Mouse (Mus musculus) testis, adult 2 months (tissue): Measurements from ENCODE around the gene Bad. TPM values are rescaled to one million over a fixed set of nuclear protein-coding genes. Genes with fewer than 3 reads are reported as not detected.

Experiments used
- H3K27ac ChIP-seq: fragments of 200-500 bp; 2 replicates; pipeline ENCODE4 v1.5.1; 2012; ENCODE audit warnings: low read depth, low read length; ENCODE audit not compliant: control insufficient read depth, insufficient read depth
- H3K27me3 ChIP-seq: fragments of 200-500 bp; 2 replicates; pipeline ENCODE4 v1.6.1; 2012; ENCODE audit warnings: mild to moderate bottlenecking, low read length, moderate library complexity; ENCODE audit not compliant: control insufficient read depth, insufficient read depth
- H3K36me3 ChIP-seq: fragments of 200-500 bp; 2 replicates; pipeline ENCODE4 v1.6.1; 2012; ENCODE audit warnings: mild to moderate bottlenecking, low read length; ENCODE audit not compliant: control insufficient read depth, insufficient read depth
- H3K4me1 ChIP-seq: fragments of 200-500 bp; 2 replicates; pipeline ENCODE4 v1.6.1; 2012; ENCODE audit warnings: low read length; ENCODE audit not compliant: control insufficient read depth, insufficient read depth
- H3K4me3 ChIP-seq: fragments of 200-500 bp; 2 replicates; pipeline ENCODE4 v1.5.1; 2012; ENCODE audit warnings: low read depth, mild to moderate bottlenecking, low read length, moderate library complexity, mixed read lengths; ENCODE audit not compliant: control insufficient read depth
- CTCF ChIP-seq: fragments of 200-500 bp; IDR thresholded peaks from 2 replicates; pipeline ENCODE4 v1.5.1; 2012; ENCODE audit warnings: low read depth, mild to moderate bottlenecking, inconsistent platforms, low read length, moderate library complexity; ENCODE audit not compliant: control insufficient read depth, insufficient read depth, insufficient replicate concordance
- POLR2A ChIP-seq: fragments of 200-500 bp; IDR thresholded peaks from 2 replicates; pipeline ENCODE4 v1.6.1; 2012; ENCODE audit warnings: low read depth, mild to moderate bottlenecking, inconsistent platforms, low read length, moderate library complexity; ENCODE audit not compliant: control insufficient read depth
- polyA plus RNA-seq: library from polyadenylated mRNA; depleted of rRNA; stranded (reverse); fragments of >200 nt; gene quantifications from 2 replicates; pipeline ENCODE4 v1.2.3, GENCODE M21; 2012; rRNA removed

Bad gene
- polyA plus RNA-seq, 1 experiment, result 78.8 TPM

DNA sequence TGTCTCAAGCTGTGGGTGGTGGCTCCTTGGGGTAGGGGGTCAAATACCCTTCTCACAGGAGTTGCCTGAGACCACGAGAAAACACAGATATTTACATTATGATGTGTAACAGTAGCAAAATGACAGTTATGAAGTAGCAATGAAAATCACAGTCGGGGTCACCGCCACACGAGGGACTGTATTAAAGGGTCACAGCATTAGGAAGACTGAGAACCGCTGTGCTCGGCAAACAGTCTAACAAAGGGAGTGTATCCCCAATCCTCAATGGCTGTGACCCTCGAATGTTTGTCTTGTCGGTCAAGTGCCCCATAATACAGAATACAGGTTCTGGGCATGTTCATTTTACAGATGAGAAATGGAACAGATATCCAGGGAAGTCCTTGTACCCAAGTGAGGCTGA lies 52.3 kb downstream of the Bad start:
- H3K36me3 ChIP-seq, result peaks cover 1% of the 10 kb centered on the region; the same call in 1 of the 2 replicates
- H3K27me3 ChIP-seq, result no peaks in the 10 kb centered on the region
- TF ChIP-seq CTCF, result no peak
- no peak for TF ChIP-seq POLR2A
- peaks cover 23% of the 10 kb centered on the region for H3K4me1 ChIP-seq
- no peak overlapping the region for H3K4me3 ChIP-seq
- H3K27ac ChIP-seq, result no peak overlapping the region

DNA sequence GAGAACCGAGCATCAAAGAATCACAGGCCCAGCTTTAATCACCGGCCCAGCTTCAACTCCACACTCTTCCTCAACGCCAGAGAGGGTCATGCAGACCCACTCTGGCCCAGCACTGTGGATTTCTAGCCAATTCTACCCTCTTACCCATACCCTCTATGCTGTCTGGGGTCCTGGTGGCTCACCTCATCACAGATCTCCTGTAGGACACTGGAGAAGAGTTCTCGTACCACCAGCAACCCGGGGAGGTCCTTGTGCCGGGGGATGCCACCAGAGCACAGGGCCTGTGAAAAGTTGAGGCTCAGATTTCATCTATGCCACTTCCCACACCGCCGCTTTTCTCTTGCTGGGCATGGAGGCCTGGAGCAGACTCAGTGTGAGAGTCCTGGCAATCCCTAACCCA lies 52.8 kb downstream of the Bad start:
- no peak overlapping the region for H3K4me3 ChIP-seq
- peaks cover 23% of the 10 kb centered on the region for H3K4me1 ChIP-seq

DNA sequence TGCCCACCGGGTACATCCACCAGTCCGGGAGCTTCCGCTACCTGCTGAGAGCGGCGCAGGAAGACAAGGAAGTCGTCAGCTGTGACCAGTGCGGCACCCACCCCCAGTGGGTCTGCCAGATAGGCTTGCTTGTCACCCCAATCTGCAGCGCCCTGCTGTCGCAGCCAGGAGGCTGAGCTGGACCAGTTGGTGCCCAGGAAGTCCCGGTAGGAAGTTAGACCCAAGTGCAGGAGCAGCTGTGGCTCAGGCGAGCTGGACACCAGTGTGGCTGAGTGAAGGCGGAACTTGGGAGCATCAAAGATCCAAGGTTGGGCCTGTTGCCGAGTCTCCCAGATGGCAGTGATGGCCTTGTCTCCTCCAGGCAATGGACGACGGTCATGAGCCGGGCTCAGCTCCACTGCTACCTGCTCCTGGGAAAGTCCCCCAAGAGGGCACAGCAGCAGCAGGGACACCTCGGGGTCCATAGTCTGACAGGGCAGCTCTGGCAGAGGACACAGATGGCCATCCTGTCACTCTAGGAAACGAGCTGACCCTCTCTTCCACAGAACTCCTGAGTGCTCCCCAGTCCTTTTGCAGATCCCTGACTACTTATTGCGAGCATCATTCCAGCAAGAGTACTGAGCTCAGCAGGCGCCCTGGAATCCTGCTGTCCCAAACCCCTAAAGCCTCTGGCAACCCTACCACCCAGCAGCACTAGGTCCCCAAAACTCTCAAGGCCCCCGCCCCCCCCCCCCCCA lies 53.8 kb downstream of the Bad start:
- TF ChIP-seq POLR2A (no peak), CTCF (no peak)
- H3K4me3 ChIP-seq, result peak overlapping the region; percentile 42
- peaks cover 23% of the 10 kb centered on the region for H3K4me1 ChIP-seq
- peak overlapping the region; percentile 30; the same call in 1 of the 2 replicates for H3K27ac ChIP-seq
- no peaks in the 10 kb centered on the region for H3K27me3 ChIP-seq
- H3K36me3 ChIP-seq, result no peaks in the 10 kb centered on the region

More for the DNA sequence above, 52.8 kb downstream of the Bad start:
- Histone ChIP-seq H3K27ac (no peak overlapping the region), H3K36me3 (no peaks in the 10 kb centered on the region), H3K27me3 (no peaks in the 10 kb centered on the region)
- TF ChIP-seq POLR2A, result no peak
- TF ChIP-seq CTCF, result no peak

DNA sequence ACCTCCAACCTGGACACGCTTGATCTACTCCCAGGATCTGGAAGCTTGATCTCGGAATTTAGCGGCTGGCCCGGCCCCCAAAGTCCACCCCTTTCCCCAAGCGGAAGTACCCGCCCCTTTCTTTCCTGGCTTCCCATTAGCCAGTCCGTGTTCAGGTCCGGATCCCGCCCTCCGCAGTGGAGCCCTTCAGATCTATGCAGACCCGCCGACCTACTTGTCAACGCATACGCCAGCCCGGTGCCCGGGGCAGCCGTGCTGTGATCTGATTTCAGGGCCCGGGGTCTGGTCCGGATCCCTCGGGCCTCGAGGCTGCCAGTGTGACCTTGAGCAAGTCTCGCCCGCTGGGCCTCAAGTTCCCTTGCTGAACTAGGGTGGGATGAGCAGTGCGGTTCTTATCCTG lies 54.3 kb downstream of the Bad start, which contains the start of the genes Nudt22 and Trpt1:
Gene Nudt22, minus strand, starts transcription at position 112 of the 400 bp plus-strand sequence.
Gene Trpt1, plus strand, starts transcription at position 126 of the 400 bp plus-strand sequence.
- Histone ChIP-seq H3K4me3 (peak within 1 kb of the TSS; percentile 85), H3K27me3 (no peaks in the 10 kb centered on the region), H3K4me1 (peaks cover 23% of the 10 kb centered on the region), H3K36me3 (no peaks in the 10 kb centered on the region), H3K27ac (peak within 1 kb of the TSS; percentile 61; the same call in 1 of the 2 replicates)
- TF ChIP-seq CTCF, result no peak
- TF ChIP-seq POLR2A, result peak; percentile 51; the same call in 1 of the 2 replicates

DNA sequence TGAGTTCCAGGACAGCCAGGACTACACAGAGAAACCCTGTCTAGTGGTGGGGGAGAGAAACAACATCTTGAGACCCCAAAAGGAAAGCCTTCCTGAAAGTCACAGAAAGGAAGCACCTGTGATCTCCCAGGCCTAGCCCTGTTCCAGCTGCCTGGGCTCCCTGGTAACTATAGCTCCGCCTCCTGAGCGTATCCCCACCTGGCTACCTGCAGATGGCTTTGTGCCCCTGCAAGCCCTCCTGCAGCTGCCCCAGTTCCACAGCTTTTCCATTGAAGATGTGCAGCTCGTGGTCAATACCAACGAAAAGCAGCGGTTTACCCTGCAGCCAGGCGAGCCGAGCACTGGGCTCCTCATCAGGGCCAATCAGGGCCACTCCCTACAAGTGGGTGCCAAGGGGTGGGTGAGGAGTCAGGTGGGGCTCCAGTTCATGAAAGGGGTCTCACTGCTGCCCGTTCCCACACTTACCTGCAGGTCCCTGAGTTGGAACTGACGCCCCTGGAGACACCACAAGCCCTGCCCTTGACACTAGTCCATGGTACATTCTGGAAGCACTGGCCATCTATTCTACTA lies 56.1 kb downstream of the Bad start:
- Histone ChIP-seq H3K27me3 (no peaks in the 10 kb centered on the region), H3K4me3 (peak overlapping the region; percentile 7), H3K27ac (no peak overlapping the region), H3K36me3 (no peaks in the 10 kb centered on the region), H3K4me1 (peaks cover 15% of the 10 kb centered on the region)
- no peak for TF ChIP-seq CTCF
- TF ChIP-seq POLR2A, result no peak

DNA sequence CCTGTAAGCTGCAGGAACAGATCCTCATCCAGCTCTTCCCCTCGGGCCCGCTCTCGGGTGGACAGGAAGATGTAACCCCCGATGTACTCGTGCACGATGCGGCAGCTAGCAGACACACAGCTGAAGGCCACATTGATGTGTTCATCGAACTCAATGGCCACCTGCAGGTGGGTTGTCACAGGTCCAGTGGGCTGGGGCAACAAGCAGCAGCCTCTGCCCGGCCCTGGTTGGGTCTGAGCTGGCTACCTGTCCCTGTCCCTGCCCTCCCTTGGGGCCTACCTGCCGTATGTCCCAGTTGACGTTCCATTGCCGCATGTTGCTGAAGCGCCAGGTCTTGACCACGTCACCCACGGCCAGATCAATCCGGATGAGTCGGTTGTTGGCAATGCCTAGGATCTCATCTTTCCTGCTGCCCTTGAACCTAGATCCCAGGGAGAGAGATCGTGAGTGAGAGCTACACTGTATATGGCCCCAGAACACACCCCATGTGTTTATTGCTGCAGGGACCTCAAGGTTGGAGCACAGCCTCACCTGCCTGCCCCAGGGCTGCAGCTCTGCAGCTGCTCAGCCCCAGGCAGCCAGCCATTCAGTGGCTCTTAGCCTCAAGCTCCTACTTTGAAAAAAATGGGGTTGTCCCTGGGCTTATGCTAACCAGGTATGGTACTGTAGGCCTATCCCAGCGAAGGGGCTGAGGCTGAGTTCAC lies 57.9 kb downstream of the Bad start:
- Histone ChIP-seq H3K36me3 (no peaks in the 10 kb centered on the region), H3K27me3 (no peaks in the 10 kb centered on the region), H3K27ac (no peak overlapping the region), H3K4me1 (peaks cover 14% of the 10 kb centered on the region), H3K4me3 (no peak overlapping the region)
- TF ChIP-seq POLR2A, result no peak
- TF ChIP-seq CTCF, result no peak

Other genes starting within 250 kb of the Bad start
- 12.5 and 16.4 TPM in 2 replicates for gene Rps6ka4, start 101.2 kb upstream of the Bad start, polyA plus RNA-seq
- 33.5 and 39.8 TPM in 2 replicates for gene Ccdc88b, start 83.7 kb upstream of the Bad start, polyA plus RNA-seq
- gene Trmt112, start 32.2 kb upstream of the Bad start, polyA plus RNA-seq, result 52.9 and 64.6 TPM in 2 replicates
- gene Prdx5, start 31.8 kb upstream of the Bad start, polyA plus RNA-seq, result 120 and 133 TPM in 2 replicates
- gene Esrra, start 20.0 kb upstream of the Bad start, polyA plus RNA-seq, result 13.3 and 16.6 TPM in 2 replicates
- 1,294 and 1,426 TPM in 2 replicates for gene Catsperz, start 16.5 kb upstream of the Bad start, polyA plus RNA-seq
- 1.3 and 1.5 TPM in 2 replicates for gene Kcnk4, start 7.3 kb upstream of the Bad start, polyA plus RNA-seq
- 205 and 212 TPM in 2 replicates for gene Gpr137, start 619 bp downstream of the Bad start, polyA plus RNA-seq
- 139 and 154 TPM in 2 replicates for gene Ppp1r14b, start 33.1 kb downstream of the Bad start, polyA plus RNA-seq
- 13.9 and 14.6 TPM in 2 replicates for gene Plcb3, start 34.6 kb downstream of the Bad start, polyA plus RNA-seq
- 28.3 and 29.1 TPM in 2 replicates for gene Fkbp2, start 38.6 kb downstream of the Bad start, polyA plus RNA-seq
- gene Vegfb, start 45.8 kb downstream of the Bad start, polyA plus RNA-seq, result 7.5 and 8.4 TPM in 2 replicates
- gene Dnajc4, start 50.7 kb downstream of the Bad start, polyA plus RNA-seq, result 109 and 123 TPM in 2 replicates
- 8.6 and 10.0 TPM in 2 replicates for gene Nudt22, start 54.3 kb downstream of the Bad start, polyA plus RNA-seq
- gene Trpt1, start 54.3 kb downstream of the Bad start, polyA plus RNA-seq, result 6.6 and 6.7 TPM in 2 replicates
- 1.3 and 1.4 TPM in 2 replicates for gene Fermt3, start 77.6 kb downstream of the Bad start, polyA plus RNA-seq
- 53.1 and 54.5 TPM in 2 replicates for gene Stip1, start 98.1 kb downstream of the Bad start, polyA plus RNA-seq
- gene Macrod1, start 114.9 kb downstream of the Bad start, polyA plus RNA-seq, result 39.2 and 47.3 TPM in 2 replicates
- gene Flrt1, start 163.9 kb downstream of the Bad start, polyA plus RNA-seq, result 2.3 and 3.1 TPM in 2 replicates